Mouse (Mus musculus): Measurements from ENCODE around the gene Rbm47. TPM values are rescaled to one million over a fixed set of nuclear protein-coding genes. Genes with fewer than 3 reads are reported as not detected.

Gene Rbm47
- polyA plus RNA-seq, 1 experiment from 2014 or later: 1.5 TPM

- Histone ChIP-seq H3K27ac (replicated peaks) (no peak overlapping the region), H3K9me3 (no peaks in the 10 kb centered on the region), H3K36me3 (no peaks in the 10 kb centered on the region), H3K4me1 (replicated peaks) (no peaks in the 10 kb centered on the region), H3K9ac (no peak overlapping the region), H3K4me2 (no peak overlapping the region), H3K4me3 (no peak overlapping the region), H3K27me3 (no peaks in the 10 kb centered on the region)
- no peak for ATAC-seq (ENCODE audit: low read depth)
- 39% methylated on average over 10 of the region's 10 CpGs for WGBS
Observed at GRCm38 (mm10) chr5:66042651-66043340, 130.1 kb downstream of the Rbm47 start.

GRCm38 (mm10) chr5:66040744-66041279, 132.1 kb downstream of the Rbm47 start:
- H3K9ac ChIP-seq: no peak overlapping the region
- H3K36me3 ChIP-seq: no peaks in the 10 kb centered on the region
- H3K9me3 ChIP-seq: no peaks in the 10 kb centered on the region
- H3K27ac ChIP-seq (replicated peaks): no peak overlapping the region
- no peaks in the 10 kb centered on the region for H3K27me3 ChIP-seq
- no peaks in the 10 kb centered on the region for H3K4me1 ChIP-seq (replicated peaks)
- no peak for ATAC-seq (ENCODE audit: low read depth)
- H3K4me2 ChIP-seq: no peak overlapping the region
- H3K4me3 ChIP-seq: no peak overlapping the region
- WGBS: 93% methylated on average over 7 of the region's 7 CpGs

- Histone ChIP-seq H3K9ac (no peak overlapping the region), H3K4me2 (no peak overlapping the region), H3K27ac (replicated peaks) (no peak overlapping the region), H3K27me3 (no peaks in the 10 kb centered on the region), H3K4me3 (no peak overlapping the region), H3K36me3 (no peaks in the 10 kb centered on the region), H3K9me3 (no peaks in the 10 kb centered on the region), H3K4me1 (replicated peaks) (no peaks in the 10 kb centered on the region)
- ATAC-seq (ENCODE audit: low read depth): no peak
- WGBS: 86% methylated on average over 2 of the region's 2 CpGs
Observed at GRCm38 (mm10) chr5:66039813-66040212, 133.1 kb downstream of the Rbm47 start.

GRCm38 (mm10) chr5:66037066-66037465, 135.9 kb downstream of the Rbm47 start:
- H3K36me3 ChIP-seq: no peaks in the 10 kb centered on the region
- 79% methylated on average over 6 of the region's 6 CpGs for WGBS
- no peaks in the 10 kb centered on the region for H3K9me3 ChIP-seq
- no peaks in the 10 kb centered on the region for H3K4me1 ChIP-seq (replicated peaks)
- H3K27ac ChIP-seq (replicated peaks): no peak overlapping the region
- H3K27me3 ChIP-seq: no peaks in the 10 kb centered on the region
- no peak overlapping the region for H3K4me3 ChIP-seq
- no peak overlapping the region for H3K4me2 ChIP-seq
- H3K9ac ChIP-seq: no peak overlapping the region
- no peak for ATAC-seq (ENCODE audit: low read depth)

GRCm38 (mm10) chr5:66036440-66037054, 136.4 kb downstream of the Rbm47 start:
- Histone ChIP-seq H3K4me3 (no peak overlapping the region), H3K4me2 (no peak overlapping the region), H3K36me3 (no peaks in the 10 kb centered on the region), H3K9me3 (no peaks in the 10 kb centered on the region), H3K27ac (replicated peaks) (no peak overlapping the region), H3K27me3 (no peaks in the 10 kb centered on the region), H3K4me1 (replicated peaks) (no peaks in the 10 kb centered on the region), H3K9ac (no peak overlapping the region)
- ATAC-seq (ENCODE audit: low read depth): no peak
- 58% methylated on average over 7 of the region's 7 CpGs for WGBS

GRCm38 (mm10) chr5:66034375-66035195, 138.3 kb downstream of the Rbm47 start:
- Histone ChIP-seq H3K9me3 (no peaks in the 10 kb centered on the region), H3K9ac (no peak overlapping the region), H3K27me3 (no peaks in the 10 kb centered on the region), H3K4me1 (replicated peaks) (no peaks in the 10 kb centered on the region), H3K4me3 (no peak overlapping the region), H3K36me3 (no peaks in the 10 kb centered on the region), H3K27ac (replicated peaks) (no peak overlapping the region), H3K4me2 (no peak overlapping the region)
- no peak for ATAC-seq (ENCODE audit: low read depth)
- 68% methylated on average over 14 of the region's 14 CpGs for WGBS

GRCm38 (mm10) chr5:66032826-66033225, 140.1 kb downstream of the Rbm47 start:
- Histone ChIP-seq H3K9ac (no peak overlapping the region), H3K27me3 (no peaks in the 10 kb centered on the region), H3K4me1 (replicated peaks) (no peaks in the 10 kb centered on the region), H3K4me2 (no peak overlapping the region), H3K36me3 (no peaks in the 10 kb centered on the region), H3K9me3 (no peaks in the 10 kb centered on the region), H3K4me3 (no peak overlapping the region), H3K27ac (replicated peaks) (no peak overlapping the region)
- no peak for ATAC-seq (ENCODE audit: low read depth)
- WGBS: 95% methylated on average over 1 of the region's 1 CpGs

- H3K27me3 ChIP-seq: no peaks in the 10 kb centered on the region
- no peak for ATAC-seq (ENCODE audit: low read depth)
- H3K9ac ChIP-seq: no peak overlapping the region
- no peaks in the 10 kb centered on the region for H3K9me3 ChIP-seq
- no peaks in the 10 kb centered on the region for H3K4me1 ChIP-seq (replicated peaks)
- H3K4me2 ChIP-seq: no peak overlapping the region
- H3K4me3 ChIP-seq: no peak overlapping the region
- H3K27ac ChIP-seq (replicated peaks): no peak overlapping the region
- H3K36me3 ChIP-seq: no peaks in the 10 kb centered on the region
- WGBS: 85% methylated on average over 5 of the region's 5 CpGs
Observed at GRCm38 (mm10) chr5:66031699-66032098, 141.2 kb downstream of the Rbm47 start.

- no peak overlapping the region for H3K4me2 ChIP-seq
- H3K36me3 ChIP-seq: no peaks in the 10 kb centered on the region
- H3K9me3 ChIP-seq: no peaks in the 10 kb centered on the region
- no peak for ATAC-seq (ENCODE audit: low read depth)
- no peaks in the 10 kb centered on the region for H3K27me3 ChIP-seq
- no peak overlapping the region for H3K9ac ChIP-seq
- H3K4me1 ChIP-seq (replicated peaks): no peaks in the 10 kb centered on the region
- H3K4me3 ChIP-seq: no peak overlapping the region
- WGBS: 94% methylated on average over 5 of the region's 5 CpGs
- H3K27ac ChIP-seq (replicated peaks): no peak overlapping the region
Observed at GRCm38 (mm10) chr5:66028232-66028631, 144.7 kb downstream of the Rbm47 start.

- H3K4me2 ChIP-seq: no peak overlapping the region
- ATAC-seq (ENCODE audit: low read depth): no peak
- no peaks in the 10 kb centered on the region for H3K27me3 ChIP-seq
- H3K9me3 ChIP-seq: no peaks in the 10 kb centered on the region
- no peak overlapping the region for H3K9ac ChIP-seq
- H3K4me3 ChIP-seq: no peak overlapping the region
- no peak overlapping the region for H3K27ac ChIP-seq (replicated peaks)
- no peaks in the 10 kb centered on the region for H3K4me1 ChIP-seq (replicated peaks)
- H3K36me3 ChIP-seq: no peaks in the 10 kb centered on the region
- 96% methylated on average over 8 of the region's 8 CpGs for WGBS
Observed at GRCm38 (mm10) chr5:66027206-66027605, 145.7 kb downstream of the Rbm47 start.

- no peaks in the 10 kb centered on the region for H3K36me3 ChIP-seq
- 96% methylated on average over 31 of the region's 31 CpGs for WGBS
Observed at GRCm38 (mm10) chr5:66026796-66027195, 146.1 kb downstream of the Rbm47 start.

GRCm38 (mm10) chr5:66015449-66015961, 157.4 kb downstream of the Rbm47 start:
- Histone ChIP-seq H3K4me1 (replicated peaks) (no peaks in the 10 kb centered on the region), H3K36me3 (no peaks in the 10 kb centered on the region), H3K9me3 (no peaks in the 10 kb centered on the region), H3K4me2 (no peak overlapping the region), H3K9ac (no peak overlapping the region), H3K4me3 (no peak overlapping the region), H3K27ac (replicated peaks) (no peak overlapping the region), H3K27me3 (no peaks in the 10 kb centered on the region)
- 92% methylated on average over 2 of the region's 2 CpGs for WGBS
- no peak for ATAC-seq (ENCODE audit: low read depth)

More at GRCm38 (mm10) chr5:66026796-66027195, 146.1 kb downstream of the Rbm47 start:
- Histone ChIP-seq H3K27me3 (no peaks in the 10 kb centered on the region), H3K9ac (no peak overlapping the region), H3K27ac (replicated peaks) (no peak overlapping the region), H3K4me3 (no peak overlapping the region), H3K9me3 (no peaks in the 10 kb centered on the region), H3K4me1 (replicated peaks) (no peaks in the 10 kb centered on the region), H3K4me2 (no peak overlapping the region)
- no peak for ATAC-seq (ENCODE audit: low read depth)
